Mouse (Mus musculus) lung, embryonic 14.5 days (tissue): Measurements from ENCODE around the gene Dcbld1. TPM values are rescaled to one million over a fixed set of nuclear protein-coding genes. Genes with fewer than 3 reads are reported as not detected.

Experiments
- ATAC-seq: fragments of 200-750 bp; cut with Nextera tagmentation; 2 replicates; pipeline ENCODE4 v1.8.0; 2017; ENCODE audit warnings: mild to moderate bottlenecking, moderate TSS enrichment, moderate library complexity; ENCODE audit not compliant: insufficient read depth
- DNase-seq: peaks from one replicate; pipeline ENCODE4 v3.0.0-alpha.2; 2015
- H3K27ac ChIP-seq: fragments of 300-500 bp; sonication (generic); 2 replicates; pipeline ENCODE4 v1.5.1; 2014; ENCODE audit warnings: low read depth, mild to moderate bottlenecking, moderate library complexity
- H3K27me3 ChIP-seq: fragments of 300-500 bp; sonication (generic); 2 replicates; pipeline ENCODE4 v1.6.1; 2014; ENCODE audit warnings: low read length, control low read depth; ENCODE audit not compliant: insufficient read depth
- H3K36me3 ChIP-seq: fragments of 300-500 bp; sonication (generic); 2 replicates; pipeline ENCODE4 v1.6.1; 2014; ENCODE audit warnings: control low read depth; ENCODE audit not compliant: insufficient read depth
- H3K4me1 ChIP-seq: fragments of 300-500 bp; sonication (generic); 2 replicates; pipeline ENCODE4 v1.6.1; 2014; ENCODE audit warnings: antibody characterized with exemption, control low read depth; ENCODE audit not compliant: insufficient read depth
- H3K4me2 ChIP-seq: fragments of 300-500 bp; sonication (generic); 2 replicates; pipeline ENCODE4 v1.6.1; 2014; ENCODE audit warnings: mild to moderate bottlenecking
- H3K4me3 ChIP-seq: fragments of 300-500 bp; sonication (generic); 2 replicates; pipeline ENCODE4 v1.5.1; 2014; ENCODE audit warnings: low read depth, low read length
- H3K9ac ChIP-seq: fragments of 300-500 bp; sonication (generic); 2 replicates; pipeline ENCODE4 v1.6.1; 2014
- H3K9me3 ChIP-seq: fragments of 300-500 bp; sonication (generic); 2 replicates; pipeline ENCODE4 v1.6.1; 2016; ENCODE audit warnings: low read depth, low read length, control low read depth
- CTCF ChIP-seq: IDR thresholded peaks from 2 replicates; pipeline ENCODE4 v1.5.1; 2016; ENCODE audit warnings: antibody characterized with exemption, low read depth
- WGBS: fragments of 180-500 bp; shearing (Covaris S2); extraction: QIAGEN DNeasy Blood & Tissue Kit; methylation state at CpG from one replicate; pipeline ENCODE4 v1.1.7; 2014; 5-methylcytosine and 5-hydroxymethylcytosine counted together
- polyA plus RNA-seq: library from polyadenylated mRNA; unstranded; fragments of >200 nt; fragmentation: Nextera tagmentation; extraction: Ambion mirVana; gene quantifications from 2 replicates; pipeline ENCODE4 v1.2.1, GENCODE M21; 2014

Gene Dcbld1
- polyA plus RNA-seq, 1 experiment from 2014 or later, result 24.5 TPM

DNA sequence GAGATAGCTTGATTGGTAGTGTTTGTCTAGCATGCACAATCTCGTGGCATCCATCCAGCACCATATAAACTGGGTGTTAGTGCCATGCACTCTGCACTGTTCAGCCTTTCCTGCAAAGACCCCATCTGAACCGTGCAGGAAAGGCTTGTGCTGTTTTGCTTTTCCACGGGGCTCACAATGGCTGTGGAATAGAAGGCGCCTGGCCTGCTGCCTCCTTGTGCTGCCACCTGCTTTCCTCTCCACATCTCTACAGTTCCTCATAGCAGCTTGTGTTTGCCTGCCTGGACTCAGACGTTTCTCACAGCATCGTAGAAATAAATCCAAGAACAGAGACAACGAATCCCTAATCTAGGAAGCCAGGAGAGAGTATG, 15.9 kb upstream of the Dcbld1 start:
- Histone ChIP-seq H3K4me1 (no peaks in the 10 kb centered on the region), H3K36me3 (no peaks in the 10 kb centered on the region), H3K9me3 (no peaks in the 10 kb centered on the region), H3K27ac (0 out of 2 replicates have a peak overlapping the region, but pooled peaks have one; percentile 10), H3K27me3 (no peaks in the 10 kb centered on the region), H3K9ac (no peak overlapping the region), H3K4me2 (no peak overlapping the region), H3K4me3 (no peak overlapping the region)
- TF ChIP-seq CTCF, result no peak
- WGBS, result 39% methylated on average over 7 of the region's 7 CpGs
- peak; percentile 32; the same call in 1 of the 2 replicates for ATAC-seq
- DNase-seq, result no peak

DNA sequence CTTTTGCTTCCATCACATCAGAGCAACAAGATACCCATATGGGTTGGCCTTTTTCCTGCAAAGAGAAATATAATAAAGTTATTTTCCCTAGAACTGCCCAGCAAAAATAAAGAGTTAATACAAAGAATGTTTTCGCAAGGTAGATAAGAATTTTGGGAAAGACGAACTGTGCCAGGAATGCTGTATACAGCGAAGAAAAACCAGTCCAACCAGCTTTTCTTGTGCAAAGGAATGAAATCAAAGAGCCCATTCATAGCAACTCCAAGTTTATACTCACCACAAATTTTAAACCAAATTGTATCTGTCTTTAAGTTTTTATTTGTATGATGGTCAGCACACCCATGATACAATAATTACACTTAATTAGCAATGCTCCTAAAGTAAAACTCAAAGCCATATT, 13.8 kb upstream of the Dcbld1 start:
- DNase-seq, result peak; percentile 82
- ATAC-seq, result peak; percentile 74
- no peak overlapping the region for H3K9ac ChIP-seq
- TF ChIP-seq CTCF, result no peak
- no peaks in the 10 kb centered on the region for H3K4me1 ChIP-seq
- peak overlapping the region; percentile 29; the same call in 1 of the 2 replicates for H3K4me2 ChIP-seq
- H3K4me3 ChIP-seq, result no peak overlapping the region
- H3K27ac ChIP-seq, result peak overlapping the region; percentile 67; the same call in 1 of the 2 replicates
- no peaks in the 10 kb centered on the region for H3K36me3 ChIP-seq
- H3K9me3 ChIP-seq, result no peaks in the 10 kb centered on the region
- H3K27me3 ChIP-seq, result no peaks in the 10 kb centered on the region
- WGBS, result 44% methylated on average over 3 of the region's 3 CpGs

DNA sequence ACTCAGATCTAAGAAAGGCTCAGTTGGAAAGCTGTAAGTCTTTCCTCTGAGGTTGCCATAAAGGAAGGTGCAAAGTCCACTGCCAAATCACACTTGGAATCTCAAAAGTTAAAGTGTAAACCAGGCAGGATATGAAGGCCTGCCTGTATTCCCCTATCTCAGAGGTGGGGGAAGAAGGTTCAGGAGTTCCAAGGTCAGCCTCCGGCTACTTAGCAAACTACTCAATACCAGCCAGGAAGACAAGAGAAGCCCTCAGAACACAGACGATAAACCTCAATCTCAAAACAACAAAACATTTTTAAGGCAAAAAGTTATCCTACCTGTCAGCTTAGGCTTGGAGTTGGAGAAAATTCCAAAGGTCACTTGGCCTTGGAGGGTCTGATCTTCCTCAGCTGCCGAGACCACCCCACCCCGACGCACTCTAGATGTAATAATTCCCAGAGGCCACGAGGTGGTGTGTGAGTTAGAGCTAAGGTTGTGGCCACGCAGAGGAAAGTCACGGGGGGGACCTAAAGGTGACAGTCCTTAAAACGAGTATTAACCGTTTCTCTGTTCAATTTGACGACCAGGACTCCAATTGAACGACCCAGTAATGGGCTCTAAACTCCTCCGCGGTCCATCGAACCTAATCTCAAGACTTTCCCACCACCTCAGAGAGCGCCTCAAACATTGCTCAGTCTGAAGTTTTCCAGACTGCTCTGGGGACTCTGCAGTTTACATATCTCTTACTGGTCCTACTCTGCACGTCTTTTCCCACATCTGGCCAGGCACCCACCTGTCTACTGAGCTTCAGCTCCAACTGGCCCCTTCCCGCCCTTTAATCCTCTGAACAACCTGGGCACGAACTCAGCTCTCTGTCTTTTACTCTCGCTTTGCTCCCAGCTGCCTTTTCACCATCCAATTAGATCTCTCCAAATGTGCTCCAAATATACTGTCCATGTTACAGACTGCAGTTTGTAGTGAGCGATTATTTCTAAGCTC, 933 bp upstream of the Dcbld1 start:
- no peaks in the 10 kb centered on the region for H3K27me3 ChIP-seq
- 11% methylated on average over 21 of the region's 21 CpGs for WGBS

DNA sequence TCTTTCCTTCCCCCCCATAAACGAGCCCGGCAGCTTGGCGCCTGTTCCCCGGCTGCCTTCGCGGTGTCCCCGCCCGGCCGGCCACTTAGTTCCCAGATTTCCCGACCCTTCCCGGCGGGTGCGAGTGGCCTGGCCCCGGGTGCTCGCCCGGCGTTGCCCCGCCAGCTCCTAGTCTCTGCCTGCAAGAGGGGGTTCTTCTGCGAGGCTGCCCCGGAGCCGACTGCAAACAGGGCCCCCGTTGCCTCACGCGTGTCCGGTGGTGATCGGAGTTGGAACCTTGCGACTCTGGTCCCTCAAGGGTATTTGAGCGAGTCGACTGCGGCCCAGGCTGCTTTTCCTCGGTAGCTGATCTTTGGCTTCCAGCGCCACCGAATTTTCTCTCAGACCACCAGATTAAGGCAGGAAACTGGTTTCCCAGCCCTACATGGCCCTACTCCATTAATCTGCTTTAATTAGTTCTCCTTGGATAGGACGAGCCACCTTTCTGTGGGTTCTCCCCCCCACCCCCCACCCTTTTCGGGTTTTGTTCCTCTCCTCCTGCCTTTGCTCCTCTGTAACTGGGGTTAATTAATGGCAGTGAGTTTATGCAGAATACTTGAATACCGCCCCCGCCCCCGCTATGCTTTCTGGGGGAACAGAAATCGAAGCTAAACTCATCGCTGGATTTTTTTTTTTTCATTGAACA, 692 bp downstream of the Dcbld1 start:
- WGBS, result 1% methylated on average over 40 of the region's 40 CpGs
- Histone ChIP-seq H3K27me3 (no peaks in the 10 kb centered on the region), H3K27ac (peak overlapping the region; percentile 83), H3K4me1 (0 out of 2 replicates have a peak, but pooled peaks cover 6% of the 10 kb centered on the region), H3K4me3 (peak overlapping the region; percentile 78), H3K9ac (peak overlapping the region; percentile 88), H3K4me2 (peak overlapping the region; percentile 81), H3K9me3 (no peaks in the 10 kb centered on the region), H3K36me3 (no peaks in the 10 kb centered on the region)
- TF ChIP-seq CTCF, result no peak
- DNase-seq, result peak; percentile 64
- peak; percentile 64 for ATAC-seq

More for the DNA sequence above, 933 bp upstream of the Dcbld1 start:
- Histone ChIP-seq H3K9ac (no peak overlapping the region), H3K4me3 (peak overlapping the region; percentile 78), H3K4me2 (peak overlapping the region; percentile 81), H3K27ac (no peak overlapping the region; the same call in 1 of the 2 replicates), H3K36me3 (no peaks in the 10 kb centered on the region), H3K4me1 (0 out of 2 replicates have a peak, but pooled peaks cover 6% of the 10 kb centered on the region), H3K9me3 (no peaks in the 10 kb centered on the region)
- peak; percentile 64 for TF ChIP-seq CTCF
- ATAC-seq (peak; percentile 20; the same call in 1 of the 2 replicates), DNase-seq (peak; percentile 59)

DNA sequence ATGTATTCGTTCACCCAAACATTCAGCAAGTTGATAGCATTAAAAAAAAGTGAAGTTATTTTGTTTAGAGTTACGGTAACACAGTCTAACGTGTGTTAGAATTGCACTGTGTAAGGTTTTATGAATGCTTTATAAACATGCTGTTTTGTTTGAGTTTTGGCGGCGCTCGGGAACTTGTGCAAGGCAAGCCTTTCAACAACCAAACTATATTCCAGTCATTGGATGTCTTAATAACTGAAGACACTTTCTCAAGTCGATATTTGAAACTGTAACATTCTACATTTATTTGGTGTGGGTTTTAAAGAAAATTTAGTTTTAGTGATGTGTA, 1.2 kb downstream of the Dcbld1 start:
- no peak for TF ChIP-seq CTCF
- Histone ChIP-seq H3K36me3 (no peaks in the 10 kb centered on the region), H3K9me3 (no peaks in the 10 kb centered on the region), H3K27me3 (no peaks in the 10 kb centered on the region), H3K27ac (no peak overlapping the region), H3K4me1 (0 out of 2 replicates have a peak, but pooled peaks cover 6% of the 10 kb centered on the region), H3K9ac (peak overlapping the region; percentile 88), H3K4me3 (peak overlapping the region; percentile 78), H3K4me2 (peak overlapping the region; percentile 81)
- DNase-seq (peak; percentile 42), ATAC-seq (no peak)
- 8% methylated on average over 7 of the region's 7 CpGs for WGBS

DNA sequence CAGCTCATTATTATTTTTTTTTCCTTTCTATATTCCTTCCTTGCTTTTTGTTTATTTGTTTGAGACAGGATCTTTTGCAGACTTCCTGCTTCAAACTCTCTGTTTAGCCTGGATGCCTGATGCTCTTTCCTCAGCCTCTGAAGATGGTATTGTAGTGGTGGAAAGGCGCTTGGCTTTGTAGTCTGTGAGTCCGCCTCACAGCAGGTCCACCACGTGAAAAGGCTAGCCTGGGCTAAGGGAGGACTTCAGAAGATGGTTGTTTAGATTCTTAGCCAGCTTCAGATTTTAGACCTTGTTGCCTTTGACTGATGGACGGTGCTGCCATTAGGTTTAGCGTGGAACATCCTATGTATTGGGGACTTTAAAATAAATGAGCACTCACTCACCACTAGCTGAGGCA, 2.0 kb downstream of the Dcbld1 start:
- no peak for TF ChIP-seq CTCF
- Histone ChIP-seq H3K9me3 (no peaks in the 10 kb centered on the region), H3K4me1 (0 out of 2 replicates have a peak, but pooled peaks cover 6% of the 10 kb centered on the region), H3K9ac (no peak overlapping the region; the same call in 1 of the 2 replicates), H3K27ac (no peak overlapping the region), H3K36me3 (no peaks in the 10 kb centered on the region), H3K27me3 (no peaks in the 10 kb centered on the region), H3K4me2 (peak overlapping the region; percentile 81), H3K4me3 (peak overlapping the region; percentile 78)
- DNase-seq (peak; percentile 22), ATAC-seq (no peak)
- 79% methylated on average over 5 of the region's 5 CpGs for WGBS

DNA sequence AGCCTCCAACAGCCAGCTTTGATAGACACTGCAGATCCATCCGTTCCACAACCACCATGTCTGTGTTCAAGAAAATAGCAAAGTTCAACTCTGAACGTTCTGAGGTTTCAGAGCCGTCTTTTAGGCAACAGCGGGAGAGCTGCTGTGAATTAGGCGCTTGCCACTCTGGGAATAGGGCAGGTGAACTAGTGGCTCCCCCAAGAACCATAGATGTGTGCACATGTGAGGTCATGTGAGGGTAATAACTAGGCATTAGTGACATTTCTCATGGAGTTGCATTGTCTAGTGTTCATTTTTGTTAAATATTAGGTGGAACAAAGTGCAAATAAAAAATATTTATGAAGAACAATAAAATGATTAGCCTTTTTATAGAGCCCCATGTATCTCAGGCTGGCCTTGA, 8.6 kb downstream of the Dcbld1 start:
- DNase-seq (no peak), ATAC-seq (no peak)
- Histone ChIP-seq H3K4me2 (no peak overlapping the region), H3K27ac (no peak overlapping the region), H3K27me3 (no peaks in the 10 kb centered on the region), H3K9me3 (no peaks in the 10 kb centered on the region), H3K4me1 (no peaks in the 10 kb centered on the region), H3K4me3 (no peak overlapping the region), H3K9ac (no peak overlapping the region), H3K36me3 (no peaks in the 10 kb centered on the region)
- 81% methylated on average over 5 of the region's 5 CpGs for WGBS
- no peak for TF ChIP-seq CTCF
